Mouse (Mus musculus) bone marrow, adult 2 months (tissue): ENCODE measurements at regions not wholly inside any gene's neighbourhood (a gene's known extent, or its start where the extent isn't known, plus 50 kb on each side); places are given as distances from the start of the nearest gene placed in this dataset.

ENCODE experiments used
- H3K27ac ChIP-seq: fragments of 200-500 bp; 2 replicates; pipeline ENCODE4 v1.5.1; 2012; ENCODE audit warnings: low read depth, mild to moderate bottlenecking, control low read depth, inconsistent platforms, low read length; ENCODE audit not compliant: control insufficient read depth, poor library complexity, insufficient read depth
- H3K4me1 ChIP-seq: fragments of 200-500 bp; 2 replicates; pipeline ENCODE4 v1.6.1; 2011; ENCODE audit warnings: low read length; ENCODE audit not compliant: control insufficient read depth, insufficient read depth
- H3K4me3 ChIP-seq: fragments of 200-500 bp; replicated peaks from 2 replicates; pipeline ENCODE3; 2011; ENCODE audit warnings: mild to moderate bottlenecking, low read depth, low read length, control low read depth; ENCODE audit not compliant: control insufficient read depth
- CTCF ChIP-seq: fragments of 200-500 bp; IDR thresholded peaks from 2 replicates; pipeline ENCODE4 v1.5.1; 2011; ENCODE audit warnings: low read length, control low read depth; ENCODE audit not compliant: control insufficient read depth, insufficient read depth
- POLR2A ChIP-seq: fragments of 200-500 bp; IDR thresholded peaks from 2 replicates; pipeline ENCODE4 v1.6.1; 2011; ENCODE audit warnings: low read depth, mild to moderate bottlenecking, control low read depth, low read length, borderline replicate concordance; ENCODE audit not compliant: control insufficient read depth
- WGBS: fragments of 180-500 bp; shearing (Covaris S2); methylation state at CpG from one replicate; pipeline ENCODE4 v1.1.7; 2018; 5-methylcytosine and 5-hydroxymethylcytosine counted together

- Histone ChIP-seq H3K4me1 (no peaks in the 10 kb centered on the region; the same call in 1 of the 2 replicates), H3K4me3 (no peak overlapping the region), H3K27ac (no peak overlapping the region)
- no peak for TF ChIP-seq POLR2A
- TF ChIP-seq CTCF: no peak
- 76% methylated on average over 9 of the region's 9 CpGs for WGBS
Measured at GRCm38 (mm10) chr15:62105483-62105882, 1182.7 kb upstream of the A1bg start.

GRCm38 (mm10) chr15:62104653-62105052, 1181.8 kb upstream of the A1bg start:
- 14% methylated on average over 7 of the region's 7 CpGs for WGBS
- H3K4me3 ChIP-seq: no peak overlapping the region
- no peak overlapping the region for H3K27ac ChIP-seq
- TF ChIP-seq CTCF (no peak), POLR2A (no peak)
- no peaks in the 10 kb centered on the region; the same call in 1 of the 2 replicates for H3K4me1 ChIP-seq

- Histone ChIP-seq H3K4me1 (no peaks in the 10 kb centered on the region; the same call in 1 of the 2 replicates), H3K4me3 (no peak overlapping the region), H3K27ac (no peak overlapping the region)
- TF ChIP-seq CTCF (no peak), POLR2A (no peak)
- WGBS: 80% methylated on average over 6 of the region's 6 CpGs
Measured at GRCm38 (mm10) chr15:62099683-62100082, 1176.9 kb upstream of the A1bg start.

GRCm38 (mm10) chr15:62098791-62099660, 1176.2 kb upstream of the A1bg start:
- no peaks in the 10 kb centered on the region for H3K4me1 ChIP-seq
- no peak overlapping the region for H3K4me3 ChIP-seq
- no peak overlapping the region for H3K27ac ChIP-seq

DNA sequence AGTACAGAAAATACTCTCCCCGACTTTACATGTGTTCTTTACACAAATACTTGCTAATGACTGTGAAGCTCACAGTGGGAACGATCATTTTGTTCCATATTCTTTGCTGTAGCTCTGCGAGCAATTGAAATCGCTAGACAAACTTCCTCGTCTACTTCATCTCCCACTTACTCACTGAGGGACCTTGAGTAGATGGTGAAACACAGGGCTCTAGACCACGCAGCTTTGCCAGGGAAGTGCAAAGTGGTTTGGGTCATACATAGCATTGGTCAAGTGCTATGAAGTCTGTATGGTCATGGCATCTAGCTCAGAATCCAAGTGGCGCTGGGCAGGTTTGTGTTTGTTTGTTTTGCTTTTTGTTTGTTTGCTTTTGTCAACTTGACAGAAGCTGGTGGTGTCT, 1174.0 kb upstream of the A1bg start:
- TF ChIP-seq POLR2A (no peak), CTCF (no peak)
- WGBS: 71% methylated on average over 7 of the region's 7 CpGs
- H3K4me1 ChIP-seq: no peaks in the 10 kb centered on the region
- no peak overlapping the region for H3K4me3 ChIP-seq
- no peak overlapping the region for H3K27ac ChIP-seq

More at GRCm38 (mm10) chr15:62098791-62099660, 1176.2 kb upstream of the A1bg start:
- WGBS: 66% methylated on average over 16 of the region's 16 CpGs
- TF ChIP-seq CTCF (no peak), POLR2A (no peak)

DNA sequence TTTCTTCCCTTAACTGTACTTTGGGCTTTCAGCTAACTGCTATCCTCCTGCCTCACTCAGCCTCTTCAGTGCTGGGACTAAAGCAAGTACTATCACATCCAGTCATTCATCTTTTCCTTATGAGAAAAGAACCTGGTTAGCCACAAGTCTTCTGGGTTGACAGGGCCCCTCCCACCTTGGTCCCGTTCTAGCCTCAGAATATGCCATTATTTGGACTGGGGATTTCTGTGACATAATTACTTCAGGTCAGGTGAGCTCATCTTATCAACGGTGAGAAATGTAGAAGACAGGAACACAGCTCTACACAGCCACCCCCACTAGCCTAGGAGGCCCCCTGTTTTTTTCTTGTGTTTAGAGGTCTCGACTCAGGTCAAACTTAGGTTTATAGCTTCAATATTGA, 1172.4 kb upstream of the A1bg start:
- H3K4me3 ChIP-seq: no peak overlapping the region
- no peak overlapping the region for H3K27ac ChIP-seq
- no peaks in the 10 kb centered on the region for H3K4me1 ChIP-seq
- TF ChIP-seq POLR2A (no peak), CTCF (no peak)
- 84% methylated on average over 3 of the region's 3 CpGs for WGBS

DNA sequence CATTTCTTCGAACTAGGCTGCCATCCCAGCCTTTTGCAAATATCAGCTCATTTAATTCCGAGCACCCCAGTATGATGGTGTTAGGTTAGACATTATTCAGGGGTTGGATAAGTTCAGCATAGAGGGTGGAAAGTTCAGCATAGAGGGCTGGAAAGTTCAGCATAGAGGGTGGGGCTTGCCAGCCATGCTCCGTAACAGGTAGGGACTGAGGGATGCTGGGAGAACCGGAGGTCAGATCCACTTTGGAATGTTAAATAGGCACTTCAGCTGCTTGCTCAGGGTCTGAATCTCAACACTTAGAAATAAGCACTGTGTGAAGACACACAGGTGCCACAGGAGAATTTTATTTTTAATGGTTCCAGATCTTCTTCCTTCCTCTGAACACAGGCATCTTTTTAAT, 1170.9 kb upstream of the A1bg start:
- Histone ChIP-seq H3K4me3 (no peak overlapping the region), H3K27ac (no peak overlapping the region), H3K4me1 (no peaks in the 10 kb centered on the region)
- 89% methylated on average over 4 of the region's 4 CpGs for WGBS
- TF ChIP-seq POLR2A (no peak), CTCF (no peak)

DNA sequence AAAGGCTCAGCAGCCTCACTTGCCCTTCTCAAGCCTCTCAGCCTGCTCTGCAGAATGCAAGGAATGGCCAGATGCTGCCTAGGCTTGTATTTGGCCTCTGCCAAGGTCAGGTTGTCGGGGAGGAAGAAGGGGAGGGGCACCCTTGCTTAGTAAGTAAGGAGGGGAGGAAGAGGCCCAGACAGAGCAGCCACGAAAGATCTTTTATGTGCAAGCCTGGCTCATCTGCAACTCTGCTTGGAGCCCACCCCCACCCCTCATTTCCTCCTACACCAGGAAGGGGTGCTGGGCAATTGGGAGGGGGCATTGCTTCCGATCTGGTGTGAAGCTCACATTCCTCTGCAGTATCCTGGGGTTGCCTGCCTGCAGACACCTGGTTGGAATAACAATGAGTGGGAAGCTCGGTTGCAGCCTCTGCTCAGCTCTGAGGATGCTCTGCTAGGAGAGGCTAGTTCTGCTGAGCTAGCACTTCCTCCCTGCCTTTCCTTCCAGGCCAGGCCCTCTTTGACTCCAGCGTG, 1169.9 kb upstream of the A1bg start:
- H3K4me3 ChIP-seq: no peak overlapping the region
- TF ChIP-seq CTCF: no peak
- TF ChIP-seq POLR2A: no peak
- H3K27ac ChIP-seq: no peak overlapping the region
- no peaks in the 10 kb centered on the region for H3K4me1 ChIP-seq
- WGBS: 36% methylated on average over 5 of the region's 5 CpGs
